In genomic region chr17:12886620-12887019, GRCm38 (mm10) we compare ENCODE assay signal across 19 mouse cellular contexts. TPM values are rescaled to one million over a fixed set of nuclear protein-coding genes. Genes with fewer than 3 reads are reported as not detected.
A peak's percentile ranks its signal among the peaks of the same experiment; 100 is the strongest.
DNase-seq lines count a peak whose midpoint lies in the region; ATAC-seq and TF ChIP-seq lines count a peak whose summit lies in the region.
"Had no signal": no experiment of that assay in that cellular context is flagged by ENCODE, and none has a peak within 500 bp of the region (broad histone marks: within the 10 kb centered on the region; RNA-seq: fewer than 3 reads in every experiment).

No protein-coding gene starts in this region.

- no peaks in the 10 kb centered on the region for H3K36me3 ChIP-seq in lung, embryonic 16.5 days (ENCODE audit: control insufficient read depth, insufficient read depth, low read length)
- H3K36me3 ChIP-seq in ES-E14 (ENCODE audit: control insufficient read depth, insufficient read depth, low read length, poor library complexity, severe bottlenecking): peaks cover 24% of the 10 kb centered on the region
- no peaks in the 10 kb centered on the region for H3K36me3 ChIP-seq in hindbrain, embryonic 16.5 days (ENCODE audit: control insufficient read depth, insufficient read depth, low read length)
- H3K36me3 ChIP-seq in midbrain, embryonic 10.5 days: peaks cover 29% of the 10 kb centered on the region
- H3K36me3 ChIP-seq: hindbrain, embryonic 15.5 days had no signal

- no peaks in the 10 kb centered on the region for H3K9me3 ChIP-seq in lung, embryonic 16.5 days (ENCODE audit: control insufficient read depth, low read length)
- H3K9me3 ChIP-seq in ES-E14 (ENCODE audit: control insufficient read depth, insufficient read depth, low read depth, low read length): no peaks in the 10 kb centered on the region
- H3K9me3 ChIP-seq in hindbrain, embryonic 16.5 days (ENCODE audit: control insufficient read depth, low read length): no peaks in the 10 kb centered on the region
- no peaks in the 10 kb centered on the region for H3K9me3 ChIP-seq in midbrain, embryonic 10.5 days (replicated peaks)
- H3K9me3 ChIP-seq: hindbrain, embryonic 15.5 days; liver, embryonic 12.5 days had no signal

- no peak overlapping the region; the same call in 1 of the 2 replicates for H3K27ac ChIP-seq in lung, embryonic 16.5 days (ENCODE audit: low read length)
- H3K27ac ChIP-seq in ES-E14 (ENCODE audit: insufficient read depth, low read depth, low read length, poor library complexity, severe bottlenecking): no peak overlapping the region
- no peak overlapping the region for H3K27ac ChIP-seq in hindbrain, embryonic 16.5 days (ENCODE audit: low read depth, low read length)
- H3K27ac ChIP-seq in midbrain, embryonic 10.5 days (replicated peaks): no peak overlapping the region
- H3K27ac ChIP-seq: hindbrain, embryonic 15.5 days; left cerebral cortex, adult 2 months; liver, embryonic 12.5 days; macrophage had no signal

- H3K27me3 ChIP-seq in lung, embryonic 16.5 days (ENCODE audit: control insufficient read depth, insufficient read depth, low read depth, low read length): no peaks in the 10 kb centered on the region
- no peaks in the 10 kb centered on the region for H3K27me3 ChIP-seq in hindbrain, embryonic 16.5 days (replicated peaks; ENCODE audit: control insufficient read depth, insufficient read depth, low read length)
- no peaks in the 10 kb centered on the region for H3K27me3 ChIP-seq in midbrain, embryonic 10.5 days (ENCODE audit: low read depth, poor library complexity, severe bottlenecking)
- H3K27me3 ChIP-seq: hindbrain, embryonic 15.5 days; liver, embryonic 12.5 days had no signal

- H3K4me1 ChIP-seq in lung, embryonic 16.5 days (replicated peaks; ENCODE audit: control insufficient read depth, insufficient read depth, low read length): peaks cover 5% of the 10 kb centered on the region
- no peaks in the 10 kb centered on the region for H3K4me1 ChIP-seq in lung, adult 2 months (ENCODE audit: control insufficient read depth, insufficient read depth, low read length)
- peaks cover 0 to 15% of the 10 kb centered on the region in 2 experiments; a peak in 1 of 4 replicates for H3K4me1 ChIP-seq in ES-E14 (ENCODE audit: control insufficient read depth in 2 of 2, insufficient read depth in 2 of 2, low read length in 2 of 2, poor library complexity in 1 of 2)
- no peaks in the 10 kb centered on the region for H3K4me1 ChIP-seq in hindbrain, embryonic 16.5 days (ENCODE audit: control insufficient read depth, insufficient read depth, low read depth, low read length)
- H3K4me1 ChIP-seq in midbrain, embryonic 10.5 days: no peaks in the 10 kb centered on the region
- H3K4me1 ChIP-seq: hindbrain, embryonic 15.5 days; liver, embryonic 12.5 days had no signal

- in situ Hi-C loops in ES-E14 (cut with MboI; ENCODE audit: low sequenced_read_pairs in 2 of 2, unreplicated experiment in 2 of 2): no loop called here

- TF ChIP-seq POLR2A in lung, adult 2 months (IDR thresholded peaks at IDR 0.05; ENCODE audit: borderline replicate concordance, extremely low read depth, low read depth, low read length): no peak

- WGBS in lung, embryonic 16.5 days: 38% methylated on average over 6 of the region's 6 CpGs
- WGBS in lung, adult 2 months: 36% methylated on average over 6 of the region's 6 CpGs
- 43% methylated on average over 6 of the region's 6 CpGs for WGBS in hindbrain, embryonic 16.5 days
- 40% methylated on average over 6 of the region's 6 CpGs for WGBS in midbrain, embryonic 10.5 days

- DNase-seq in lung, adult 2 months: no peak
- peak; percentile 55 for DNase-seq in ES-E14 (ENCODE audit: low read depth, low spot score)
- peak; percentile 58 for DNase-seq in thymus, postnatal 14 days
- no peak for DNase-seq in gastrocnemius, adult 8-10 months (ENCODE audit: low spot score in 2 of 2)
- DNase-seq in midbrain, embryonic 10.5 days (ENCODE audit: low spot score): no peak
- DNase-seq: adrenal gland, postnatal 25 days; cerebellum, adult 18-20 months; gastrocnemius, postnatal 25 days; kidney, postnatal 36 days; right cerebral cortex, postnatal 4 days had no signal

- no peak for TF ChIP-seq CTCF in lung, adult 2 months (IDR thresholded peaks at IDR 0.05; ENCODE audit: insufficient read depth, low read length)

- H3K4me3 ChIP-seq in lung, embryonic 16.5 days (ENCODE audit: low read length): no peak overlapping the region
- no peak overlapping the region for H3K4me3 ChIP-seq in lung, adult 2 months (replicated peaks; ENCODE audit: extremely low read depth, low read depth, low read length)
- H3K4me3 ChIP-seq in ES-E14 (ENCODE audit: insufficient read depth in 1 of 2, low read depth in 1 of 2, low read length in 2 of 2, poor library complexity in 1 of 2, severe bottlenecking in 1 of 2): no peak overlapping the region
- H3K4me3 ChIP-seq in hindbrain, embryonic 16.5 days (ENCODE audit: low read length): no peak overlapping the region
- H3K4me3 ChIP-seq in midbrain, embryonic 10.5 days: no peak overlapping the region
- H3K4me3 ChIP-seq: hindbrain, embryonic 15.5 days; left cerebral cortex, adult 2 months; liver, embryonic 12.5 days had no signal

- H3K4me2 ChIP-seq in lung, embryonic 16.5 days (ENCODE audit: low read depth, low read length): no peak overlapping the region
- H3K4me2 ChIP-seq in hindbrain, embryonic 16.5 days (ENCODE audit: low read length): no peak overlapping the region
- H3K4me2 ChIP-seq: hindbrain, embryonic 15.5 days; liver, embryonic 12.5 days had no signal

- no peak overlapping the region for H3K9ac ChIP-seq in lung, embryonic 16.5 days (ENCODE audit: low read length)
- no peak overlapping the region for H3K9ac ChIP-seq in ES-E14 (ENCODE audit: insufficient read depth, low read depth, low read length, poor library complexity, severe bottlenecking)
- no peak overlapping the region for H3K9ac ChIP-seq in hindbrain, embryonic 16.5 days (ENCODE audit: low read depth, low read length)
- H3K9ac ChIP-seq: hindbrain, embryonic 15.5 days; liver, embryonic 12.5 days had no signal

- peak; percentile 36; the same call in 1 of the 2 replicates for ATAC-seq in lung, embryonic 16.5 days (ENCODE audit: low read depth)
- ATAC-seq in inflammation-experienced regulatory T-cells, adult 6 months: peak; percentile 100
- ATAC-seq in hindbrain, embryonic 16.5 days: no peak
- ATAC-seq: forebrain, embryonic 14.5 days; liver, embryonic 12.5 days had no signal

TF ChIP-seq in ES-E14, 5 proteins besides CTCF, POLR2A, EP300 and RAD21 (continues in another document):
- TF ChIP-seq CHD2 (IDR thresholded peaks at IDR 0.05; ENCODE audit: low read depth, low read length): no peak
- TF ChIP-seq ZC3H11A (IDR thresholded peaks at IDR 0.05; ENCODE audit: borderline replicate concordance, low read depth, low read length): no peak
- no peak for TF ChIP-seq MAFK (IDR thresholded peaks at IDR 0.05; ENCODE audit: insufficient read depth, low read depth, low read length)
- TF ChIP-seq ZNF384 (IDR thresholded peaks at IDR 0.05; ENCODE audit: low read depth, low read length): no peak

RNA-seq across cellular contexts. Expression of gene Mrgprh, which starts 10.8 kb away (rescaled TPM):
- not detected in 2 replicates for polyA plus RNA-seq in lung, embryonic 16.5 days (2015; fragmentation: Nextera tagmentation; extraction: Ambion mirVana)
- polyA plus RNA-seq in lung, adult 2 months (2012; rRNA removed): 0.09 and 0.31 TPM in 2 replicates
- not detected in 2 replicates for total RNA-seq in ES-E14 (2012; rRNA removed)
- polyA plus RNA-seq in inflammation-experienced regulatory T-cells, adult 6 months (2017; shearing (Covaris generic)): not detected
- total RNA-seq in gastrocnemius, adult 8-10 months (2022): 1 to 10 TPM; 3.9 to 5.2 (median 4.9) TPM
- not detected in 2 replicates for polyA plus RNA-seq in hindbrain, embryonic 16.5 days (2015; fragmentation: Nextera tagmentation; extraction: Ambion mirVana)
- polyA plus RNA-seq in midbrain, embryonic 10.5 days (2016; fragmentation: Nextera tagmentation; extraction: Ambion mirVana): not detected in 2 replicates
- total RNA-seq: adrenal gland, postnatal 25 days; left cerebral cortex, adult 2 months had no signal
- polyA plus RNA-seq: embryonic facial prominence, embryonic 11.5 days; forebrain, embryonic 14.5 days; hindbrain, embryonic 15.5 days; liver, embryonic 12.5 days; macrophage had no signal

RNA-seq across cellular contexts. Expression of gene Mas1, which starts 18.7 kb away (rescaled TPM):
- polyA plus RNA-seq in lung, embryonic 16.5 days (2015; fragmentation: Nextera tagmentation; extraction: Ambion mirVana): 0.25 and 0.40 TPM in 2 replicates
- 0.12 TPM in 1 of 2 replicates, not detected in the other for polyA plus RNA-seq in lung, adult 2 months (2012; rRNA removed)
- total RNA-seq in ES-E14 (2012; rRNA removed): not detected in 2 replicates
- polyA plus RNA-seq in inflammation-experienced regulatory T-cells, adult 6 months (2017; shearing (Covaris generic)): under 1 TPM in 1 of 3 experiments, not detected in 2; 0.39 TPM
- under 1 TPM; 0.22 to 0.35 (median 0.28) TPM for total RNA-seq in gastrocnemius, adult 8-10 months (2022)
- 0.18 TPM in 1 of 2 replicates, not detected in the other for polyA plus RNA-seq in hindbrain, embryonic 16.5 days (2015; fragmentation: Nextera tagmentation; extraction: Ambion mirVana)
- 0.24 and 0.27 TPM in 2 replicates for polyA plus RNA-seq in midbrain, embryonic 10.5 days (2016; fragmentation: Nextera tagmentation; extraction: Ambion mirVana)
- total RNA-seq: adrenal gland, postnatal 25 days had no signal
- polyA plus RNA-seq: forebrain, embryonic 14.5 days; hindbrain, embryonic 15.5 days; macrophage had no signal

RNA-seq across cellular contexts. Expression of gene Pnldc1, which starts 23.4 kb away (rescaled TPM):
- polyA plus RNA-seq in lung, embryonic 16.5 days (2015; fragmentation: Nextera tagmentation; extraction: Ambion mirVana): 0.69 and 1.2 TPM in 2 replicates
- 1.3 and 1.9 TPM in 2 replicates for polyA plus RNA-seq in lung, adult 2 months (2012; rRNA removed)
- 18.7 and 35.5 TPM in 2 replicates for total RNA-seq in ES-E14 (2012; rRNA removed)
- 1 to 10 TPM in 1 of 3 experiments, under 1 TPM in 1, not detected in 1; 0.66 to 1.5 TPM for polyA plus RNA-seq in inflammation-experienced regulatory T-cells, adult 6 months (2017; shearing (Covaris generic))
- total RNA-seq in gastrocnemius, adult 8-10 months (2022): under 1 TPM in 1 of 4 experiments, not detected in 3; 0.92 TPM
- 0.78 and 1.7 TPM in 2 replicates for polyA plus RNA-seq in hindbrain, embryonic 16.5 days (2015; fragmentation: Nextera tagmentation; extraction: Ambion mirVana)
- 1.0 and 2.0 TPM in 2 replicates for polyA plus RNA-seq in midbrain, embryonic 10.5 days (2016; fragmentation: Nextera tagmentation; extraction: Ambion mirVana)
- polyA plus RNA-seq: macrophage had no signal

RNA-seq across cellular contexts. Expression of gene Tcp1, which starts 28.9 kb away (rescaled TPM):
- polyA plus RNA-seq in lung, embryonic 16.5 days (2015; fragmentation: Nextera tagmentation; extraction: Ambion mirVana): 344 and 362 TPM in 2 replicates
- polyA plus RNA-seq in lung, adult 2 months (2012; rRNA removed): 39.7 and 47.7 TPM in 2 replicates
- 414 and 519 TPM in 2 replicates for total RNA-seq in ES-E14 (2012; rRNA removed)
- 100 to 1,000 TPM; 221 to 332 (median 236) TPM for polyA plus RNA-seq in inflammation-experienced regulatory T-cells, adult 6 months (2017; shearing (Covaris generic))
- total RNA-seq in gastrocnemius, adult 8-10 months (2022): 100 to 1,000 TPM; 172 to 195 (median 176) TPM
- 341 and 344 TPM in 2 replicates for polyA plus RNA-seq in hindbrain, embryonic 16.5 days (2015; fragmentation: Nextera tagmentation; extraction: Ambion mirVana)
- 468 and 517 TPM in 2 replicates for polyA plus RNA-seq in midbrain, embryonic 10.5 days (2016; fragmentation: Nextera tagmentation; extraction: Ambion mirVana)

RNA-seq across cellular contexts. Expression of gene Mrpl18, which starts 29.5 kb away (rescaled TPM):
- 135 and 139 TPM in 2 replicates for polyA plus RNA-seq in lung, embryonic 16.5 days (2015; fragmentation: Nextera tagmentation; extraction: Ambion mirVana)
- polyA plus RNA-seq in lung, adult 2 months (2012; rRNA removed): 18.8 and 19.3 TPM in 2 replicates
- total RNA-seq in ES-E14 (2012; rRNA removed): 119 and 147 TPM in 2 replicates
- polyA plus RNA-seq in inflammation-experienced regulatory T-cells, adult 6 months (2017; shearing (Covaris generic)): 100 to 1,000 TPM; 192 to 313 (median 193) TPM
- 100 to 1,000 TPM; 109 to 116 (median 111) TPM for total RNA-seq in gastrocnemius, adult 8-10 months (2022)
- polyA plus RNA-seq in hindbrain, embryonic 16.5 days (2015; fragmentation: Nextera tagmentation; extraction: Ambion mirVana): 118 and 123 TPM in 2 replicates
- 185 and 193 TPM in 2 replicates for polyA plus RNA-seq in midbrain, embryonic 10.5 days (2016; fragmentation: Nextera tagmentation; extraction: Ambion mirVana)

Comparison
In these comparisons a context has a peak if more than half of its experiments do, and no peak if none do; other contexts are left out.
1. DNase-seq: peak in ES-E14 (single experiment) and thymus, postnatal 14 days (single experiment); none in lung, adult 2 months (single experiment), gastrocnemius, adult 8-10 months (0 of 2) and midbrain, embryonic 10.5 days (single experiment).